Mouse (Mus musculus): ENCODE results near the gene Cd48.
"Not testable (repeated sequence)": the region's sequence is repeated elsewhere in the genome, so short reads cannot be mapped to it uniquely, and the experiment has no call there.

Cd48 gene

DNA sequence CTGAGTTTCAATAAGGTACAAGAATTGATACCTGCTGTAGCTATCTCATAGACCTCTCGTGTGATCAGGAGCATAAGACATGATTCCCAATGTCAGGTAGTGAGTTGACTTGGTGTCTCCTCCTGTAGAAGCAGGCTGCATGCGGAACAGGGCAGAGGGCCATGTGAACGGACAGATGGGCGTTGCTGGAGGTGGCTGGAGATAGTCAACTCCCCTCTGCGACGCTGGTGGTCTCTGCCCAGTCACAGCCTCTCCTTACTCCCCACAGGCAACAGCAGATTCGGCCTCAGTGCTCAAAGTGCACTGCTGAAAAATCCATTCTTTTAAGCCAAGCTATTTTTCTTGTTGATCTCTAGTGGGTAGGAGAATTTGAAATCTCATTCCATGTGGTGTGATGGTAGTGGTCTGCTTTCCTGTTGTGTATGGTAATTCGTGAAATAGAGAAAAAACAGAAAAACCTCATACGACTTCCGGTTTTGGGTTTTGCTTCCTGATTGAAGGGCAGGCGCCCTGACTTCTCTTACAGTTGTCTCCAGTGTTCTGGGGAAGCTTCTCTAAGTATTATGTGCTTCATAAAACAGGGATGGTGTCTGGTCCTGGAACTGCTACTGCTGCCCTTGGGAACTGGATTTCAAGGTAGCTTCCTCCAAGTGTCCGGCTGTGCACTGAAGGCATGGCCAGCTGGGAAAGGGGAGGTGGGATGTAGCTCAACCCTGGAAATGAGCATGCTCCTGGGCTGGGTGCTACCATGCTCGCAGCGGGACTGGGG is at the start of gene Cd48:
TSS of gene Cd48 (plus strand) at position 479 of the 769 bp plus-strand sequence.
- DNase-seq (ENCODE audit: low spot score): no peak

DNA sequence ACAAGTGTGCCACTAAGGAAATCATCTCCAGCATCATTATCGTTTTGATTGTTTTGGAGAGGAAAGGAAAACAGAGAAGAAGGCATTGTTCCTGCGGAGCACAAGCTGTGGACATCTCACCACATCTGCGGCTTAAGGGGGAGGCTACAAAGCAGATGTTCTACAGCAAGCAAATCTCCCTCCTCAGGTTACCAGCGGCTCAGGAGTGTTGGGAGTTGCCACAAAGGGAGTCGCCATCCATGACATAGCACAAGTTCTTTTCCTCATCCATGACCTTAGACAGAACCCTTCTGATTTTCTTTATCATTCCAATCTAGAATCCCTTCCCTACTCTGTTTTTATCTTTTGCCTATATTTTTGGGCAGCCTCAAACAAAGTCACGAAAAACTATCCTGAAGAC is 46.1 kb upstream of the Cd48 start:
- no peak for DNase-seq (ENCODE audit: low spot score)

- no peak for DNase-seq (ENCODE audit: low spot score)
Measured at GRCm38 (mm10) chr1:171637101-171637500, 44.7 kb upstream of the Cd48 start.

DNA sequence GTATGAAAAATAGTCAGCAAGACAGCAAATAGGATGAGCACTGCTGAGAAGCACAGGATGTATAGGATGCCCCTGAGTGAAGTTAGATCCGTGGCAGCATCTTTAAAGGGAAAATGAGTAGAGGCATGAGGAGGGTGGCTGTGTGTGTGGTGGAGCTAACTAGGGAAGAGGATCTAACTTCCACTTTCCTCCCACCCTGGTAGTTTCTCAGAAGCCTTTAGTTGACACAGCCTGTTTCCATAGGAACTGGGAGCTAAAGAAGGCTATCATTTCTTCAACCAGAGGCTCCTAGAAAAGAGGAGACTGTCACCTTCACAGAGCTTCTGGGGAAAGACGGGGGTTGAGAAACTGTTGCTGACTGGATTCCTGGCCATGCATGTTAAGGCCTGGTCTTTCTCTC is 43.1 kb upstream of the Cd48 start:
- DNase-seq (ENCODE audit: low spot score): no peak

- no peak for DNase-seq (ENCODE audit: low spot score)
Measured at GRCm38 (mm10) chr1:171640796-171641195, 41.0 kb upstream of the Cd48 start.

DNA sequence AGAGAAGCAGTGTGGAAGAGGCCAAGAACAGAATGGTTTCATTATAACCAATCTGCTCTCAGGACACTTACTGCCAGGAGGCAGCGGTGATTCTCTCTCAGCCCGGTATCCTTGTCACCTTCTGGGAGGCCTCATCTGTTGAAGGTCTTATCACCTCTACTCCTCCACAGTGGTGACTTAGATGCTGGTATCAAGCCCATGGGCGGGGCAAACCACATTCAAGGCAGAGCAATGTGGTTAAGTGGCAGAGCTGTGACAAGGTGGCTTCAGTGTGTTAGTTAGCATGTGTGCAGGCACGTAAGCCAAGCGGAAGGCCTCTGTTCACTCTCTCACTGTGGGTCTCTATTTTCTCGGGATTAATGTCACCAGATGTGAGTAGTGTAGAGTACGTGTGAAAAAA is 38.2 kb upstream of the Cd48 start:
- DNase-seq (ENCODE audit: low spot score): no peak

DNA sequence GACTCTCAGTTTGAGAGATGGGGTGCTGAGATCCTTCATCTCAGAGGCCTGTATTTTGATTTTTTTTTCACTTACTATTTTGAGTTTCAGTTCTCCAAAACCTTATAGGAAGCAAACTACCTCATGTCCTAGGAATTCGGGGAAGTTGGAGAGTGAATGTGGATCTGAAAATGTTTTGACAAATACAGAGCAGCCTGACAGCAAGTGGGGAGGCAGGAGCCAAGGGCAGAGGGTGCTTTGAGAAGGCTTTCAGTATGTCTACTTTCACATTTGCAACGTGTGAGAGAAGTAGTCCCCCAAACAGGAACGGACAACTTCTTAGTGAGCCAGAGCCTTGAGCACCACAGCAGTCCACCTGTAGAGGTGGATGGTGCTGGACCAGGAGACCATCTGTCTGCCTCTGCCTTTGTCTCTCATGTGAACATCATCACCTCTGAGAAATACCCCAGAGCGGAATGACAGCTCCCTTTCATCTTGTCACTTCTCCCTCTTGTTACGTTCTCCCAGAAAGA is 35.3 kb upstream of the Cd48 start:
- no peak for DNase-seq (ENCODE audit: low spot score)

- DNase-seq (ENCODE audit: low spot score): no peak
Measured at GRCm38 (mm10) chr1:171647716-171648115, 34.1 kb upstream of the Cd48 start.

GRCm38 (mm10) chr1:171648840-171649239 is 33.0 kb upstream of the Cd48 start:
- no peak for DNase-seq (ENCODE audit: low spot score)

DNA sequence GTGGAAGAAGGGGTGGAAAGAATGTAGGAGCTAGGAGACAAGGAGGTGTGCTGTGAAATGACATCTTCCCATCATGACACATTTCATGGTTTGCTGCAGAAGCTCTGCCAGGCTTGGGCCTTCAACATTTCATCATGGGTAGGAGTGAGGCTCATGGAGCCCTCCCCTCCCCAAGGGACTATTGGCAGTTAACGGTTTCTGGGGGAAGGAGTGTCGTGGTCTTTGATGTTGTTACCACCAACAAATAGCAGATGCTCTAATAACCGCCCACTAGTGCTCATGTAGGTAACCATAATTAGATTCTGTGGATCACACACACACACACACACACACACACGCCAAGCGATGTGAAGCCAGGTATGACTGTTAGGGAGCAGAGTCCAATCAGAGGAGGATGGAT is 29.1 kb upstream of the Cd48 start, which contains the start of gene Slamf7:
TSS of gene Slamf7 (minus strand) at position 302 of the 400 bp plus-strand sequence.
- no peak for DNase-seq (ENCODE audit: low spot score)

GRCm38 (mm10) chr1:171658561-171658991 is 23.2 kb upstream of the Cd48 start:
- no peak for DNase-seq (ENCODE audit: low spot score)

DNA sequence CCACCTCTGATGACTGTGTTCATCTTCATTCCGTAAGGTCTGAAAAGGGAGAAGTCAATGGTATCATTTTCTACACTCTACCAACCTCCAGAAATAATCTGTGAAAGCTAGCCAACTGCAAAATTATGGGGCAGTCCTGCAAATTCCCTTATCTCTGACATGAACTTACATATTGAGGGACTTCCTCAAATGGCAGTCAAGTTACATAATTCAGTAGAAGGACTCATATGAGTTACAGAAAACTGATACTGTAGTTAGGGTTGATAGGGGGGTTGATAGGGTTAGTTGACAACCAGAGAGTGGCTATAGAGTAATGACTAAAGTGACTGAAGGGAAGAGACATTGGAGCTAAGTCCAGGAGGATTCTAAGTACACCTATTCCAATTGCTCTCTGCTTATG is 21.4 kb upstream of the Cd48 start:
- DNase-seq (ENCODE audit: low spot score): no peak

DNA sequence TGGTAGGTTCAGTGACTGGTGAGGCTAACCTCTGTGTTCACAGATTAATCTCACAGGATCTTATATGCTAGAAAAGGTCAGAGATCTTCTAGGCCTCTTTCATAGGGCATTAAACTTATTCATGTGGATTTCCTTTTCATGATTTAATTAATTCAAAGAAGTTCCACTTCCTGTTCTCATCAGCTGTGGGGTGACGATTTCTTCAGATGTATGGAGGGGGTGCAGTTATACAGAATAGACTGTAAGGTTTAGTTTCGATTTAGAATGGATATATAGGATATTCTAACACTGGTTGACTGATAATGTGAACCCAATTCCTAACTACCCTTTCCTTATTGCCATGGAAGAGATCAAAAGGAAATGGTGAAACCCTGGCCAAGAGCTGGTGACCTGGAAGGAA is 20.3 kb upstream of the Cd48 start:
- DNase-seq (ENCODE audit: low spot score): no peak

GRCm38 (mm10) chr1:171663757-171664156 is 18.1 kb upstream of the Cd48 start:
- DNase-seq (ENCODE audit: low spot score): no peak

- DNase-seq (ENCODE audit: low spot score): no peak
Measured at GRCm38 (mm10) chr1:171666350-171666749, 15.5 kb upstream of the Cd48 start.

GRCm38 (mm10) chr1:171667160-171667559 is 14.6 kb upstream of the Cd48 start:
- DNase-seq (ENCODE audit: low spot score): no peak

DNA sequence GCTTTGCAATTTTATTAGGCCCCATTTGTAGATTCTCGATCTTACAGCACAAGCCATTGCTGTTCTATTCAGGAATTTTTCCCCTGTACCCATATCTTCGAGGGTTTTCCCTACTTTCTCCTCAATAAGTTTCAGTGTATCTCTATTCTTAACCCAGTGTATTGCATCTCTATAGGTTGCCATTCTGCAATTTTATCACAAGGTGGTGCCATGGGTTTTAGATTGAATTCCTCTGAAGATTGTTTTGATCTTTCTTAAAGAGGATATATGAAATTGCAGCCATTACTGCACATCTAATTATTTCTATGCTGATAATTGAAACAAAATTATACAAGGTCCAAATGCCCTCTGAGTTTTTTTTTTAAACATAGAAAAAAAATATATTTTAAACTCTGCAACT is 9.4 kb upstream of the Cd48 start:
- not testable (repeated sequence) for DNase-seq (ENCODE audit: low spot score)

GRCm38 (mm10) chr1:171672854-171673475 is 8.8 kb upstream of the Cd48 start:
- no peak for DNase-seq (ENCODE audit: low spot score)

DNA sequence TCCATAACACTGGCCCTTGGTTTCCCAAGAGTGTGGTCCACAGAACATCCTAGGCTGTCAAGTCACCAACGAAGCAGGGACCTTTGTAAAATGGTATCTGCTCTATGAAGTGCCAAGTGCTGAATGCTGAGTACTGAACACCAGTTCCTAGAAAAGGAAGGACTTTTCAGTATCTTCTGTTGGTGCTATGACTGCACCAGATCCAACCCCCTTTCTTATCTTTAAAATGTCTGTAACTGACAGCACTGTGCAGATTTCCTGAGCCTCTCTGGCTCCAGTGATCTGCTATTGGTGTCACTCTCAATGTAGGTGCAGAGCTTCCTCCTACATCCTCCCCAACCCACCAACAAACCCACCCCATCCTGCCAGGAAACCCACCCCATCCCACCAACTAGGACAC is 7.3 kb upstream of the Cd48 start:
- DNase-seq (ENCODE audit: low spot score): no peak

DNA sequence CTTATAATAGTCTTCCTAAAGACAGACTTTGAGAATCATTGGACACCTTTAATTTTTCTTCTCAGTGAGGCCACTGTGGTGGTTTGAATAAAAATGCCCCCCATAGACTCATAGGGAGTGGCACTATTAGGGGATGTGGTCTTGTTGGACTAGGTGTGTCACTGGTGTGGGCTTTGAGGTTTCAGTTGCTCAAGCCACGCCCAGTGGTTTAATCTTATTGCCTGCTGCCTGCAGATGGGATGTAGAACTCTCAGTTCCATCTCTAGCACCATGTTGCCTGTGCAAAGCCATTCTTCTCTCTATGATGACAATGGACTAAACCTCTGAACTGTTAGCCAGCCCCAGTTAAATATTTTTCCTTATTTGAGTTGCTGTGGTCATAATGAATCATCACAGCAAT is 4.1 kb upstream of the Cd48 start:
- DNase-seq (ENCODE audit: low spot score): no peak

- DNase-seq (ENCODE audit: low spot score): peak; percentile 37
Measured at GRCm38 (mm10) chr1:171681009-171681408, 800 bp upstream of the Cd48 start.

GRCm38 (mm10) chr1:171684923-171685322 is 3.1 kb downstream of the Cd48 start:
- no peak for DNase-seq (ENCODE audit: low spot score)

DNA sequence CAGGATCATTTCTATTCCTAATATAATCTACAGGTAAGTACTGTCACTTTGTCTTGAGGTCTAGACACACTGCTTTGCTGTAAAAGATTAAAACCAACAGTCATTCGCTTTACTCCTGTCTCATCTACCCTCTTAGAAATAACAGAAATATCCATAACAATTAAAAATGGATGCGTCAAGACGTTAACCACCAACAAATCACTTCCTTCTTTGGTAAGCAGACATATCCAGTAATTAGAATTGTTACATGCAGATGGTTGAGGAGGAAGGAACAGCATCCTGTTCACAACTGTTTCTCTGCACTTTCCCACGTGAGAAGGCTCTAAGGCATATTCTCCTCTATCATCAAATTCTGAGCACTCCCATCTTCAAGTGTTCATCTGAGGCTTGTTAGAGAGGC is 5.5 kb downstream of the Cd48 start:
- no peak for DNase-seq (ENCODE audit: low spot score)

GRCm38 (mm10) chr1:171693918-171694317 is 12.1 kb downstream of the Cd48 start:
- no peak for DNase-seq (ENCODE audit: low spot score)
